ENCODE assay signal across 24 mouse cellular contexts in the genomic region with DNA sequence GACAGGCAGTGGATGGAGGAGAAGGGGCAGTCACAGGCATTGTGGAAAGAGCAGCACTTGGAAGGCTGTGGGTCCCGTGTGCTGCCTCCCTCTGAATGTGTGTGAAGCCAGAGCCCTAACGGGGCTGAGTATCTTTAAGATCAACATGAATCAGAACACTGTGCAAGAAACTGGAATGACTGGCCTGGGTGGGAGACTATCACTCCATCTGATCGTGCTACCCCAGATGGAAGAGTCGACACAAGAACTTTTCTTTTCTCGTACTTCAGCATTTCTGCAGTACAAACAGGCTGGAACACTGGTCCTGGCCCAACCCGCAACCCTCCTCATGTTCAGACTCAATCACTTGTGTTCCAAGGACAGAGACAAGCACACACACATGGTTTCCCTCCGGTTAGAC. TPM values are rescaled to one million over a fixed set of nuclear protein-coding genes. Genes with fewer than 3 reads are reported as not detected.
DNase-seq lines count a peak whose midpoint lies in the region; ATAC-seq and TF ChIP-seq lines count a peak whose summit lies in the region.
"Had no signal": no experiment of that assay in that cellular context is flagged by ENCODE, and none has a peak within 500 bp of the region (broad histone marks: within the 10 kb centered on the region; RNA-seq: fewer than 3 reads in every experiment).

No protein-coding gene starts in this region.

- no peak for DNase-seq in layer of hippocampus, adult 2 months (ENCODE audit: low spot score in 2 of 2)
- no peak for DNase-seq in layer of hippocampus, postnatal 10 days (ENCODE audit: low spot score in 2 of 2)
- DNase-seq in midbrain, embryonic 11.5 days (ENCODE audit: low spot score, missing footprints): peak; percentile 73
- DNase-seq in urinary bladder, postnatal 14 days (ENCODE audit: low spot score): peak; percentile 61
- no peak for DNase-seq in urinary bladder, adult 2 months (ENCODE audit: low spot score)
- DNase-seq in urinary bladder, postnatal 36 days (ENCODE audit: low spot score in 2 of 2): peak; percentile 42 to 52
- no peak for DNase-seq in urinary bladder, postnatal 25 days (ENCODE audit: low spot score)
- DNase-seq: adrenal gland, adult 2 months; adrenal gland, adult 8-10 months; adrenal gland, postnatal 10 days; adrenal gland, postnatal 14 days; adrenal gland, postnatal 25 days; adrenal gland, postnatal 36 days; B cell, adult 2 months; cerebellum, adult 11 months; cerebellum, adult 11-12 months had no signal

- no peak overlapping the region for H3K4me2 ChIP-seq in midbrain, embryonic 11.5 days
- no peak overlapping the region for H3K4me2 ChIP-seq in midbrain, embryonic 15.5 days

- ATAC-seq in midbrain, embryonic 11.5 days (ENCODE audit: low FRiP score): no peak
- no peak for ATAC-seq in midbrain, embryonic 15.5 days (replicated peaks)
- ATAC-seq: activated CD4-positive, CD25-positive, alpha-beta regulatory T cell, adult 4 months; CD4-positive, CD25-positive, alpha-beta regulatory T cell, adult 4 months; Patski had no signal

- 0 out of 2 replicates have a peak, but pooled peaks cover 4% of the 10 kb centered on the region for H3K27me3 ChIP-seq in midbrain, embryonic 11.5 days (ENCODE audit: control insufficient read depth, insufficient read depth, low read length)
- H3K27me3 ChIP-seq in midbrain, embryonic 15.5 days (replicated peaks): peaks cover 9% of the 10 kb centered on the region; the same call in 1 of the 2 replicates
- H3K27me3 ChIP-seq: CH12.LX had no signal

- TF ChIP-seq CTCF in layer of hippocampus, adult 2 months (conservative IDR thresholded peaks at IDR 0.05): no peak

- H3K27ac ChIP-seq in layer of hippocampus, adult 2 months: 0 out of 2 replicates have a peak overlapping the region, but pooled peaks have one; percentile 7
- H3K27ac ChIP-seq in midbrain, embryonic 11.5 days (ENCODE audit: low read depth, low read length): no peak overlapping the region
- H3K27ac ChIP-seq in midbrain, embryonic 15.5 days: no peak overlapping the region

- no peaks in the 10 kb centered on the region for H3K9me3 ChIP-seq in midbrain, embryonic 11.5 days (ENCODE audit: control insufficient read depth, low read length)
- H3K9me3 ChIP-seq in midbrain, embryonic 15.5 days: no peaks in the 10 kb centered on the region
- H3K9me3 ChIP-seq: G1E had no signal

- no peaks in the 10 kb centered on the region for H3K4me1 ChIP-seq in midbrain, embryonic 11.5 days (ENCODE audit: control insufficient read depth, insufficient read depth, low read length)
- H3K4me1 ChIP-seq in midbrain, embryonic 15.5 days: peaks cover 9% of the 10 kb centered on the region

- no peak overlapping the region for H3K4me3 ChIP-seq in layer of hippocampus, adult 2 months
- no peak overlapping the region for H3K4me3 ChIP-seq in midbrain, embryonic 11.5 days (ENCODE audit: low read depth, low read length)
- H3K4me3 ChIP-seq in midbrain, embryonic 15.5 days: no peak overlapping the region

- WGBS in midbrain, embryonic 11.5 days: 90% methylated on average over 7 of the region's 7 CpGs
- 95% methylated on average over 7 of the region's 7 CpGs for WGBS in midbrain, embryonic 15.5 days

- no peaks in the 10 kb centered on the region for H3K36me3 ChIP-seq in midbrain, embryonic 11.5 days (ENCODE audit: control insufficient read depth, insufficient read depth, low read length)
- H3K36me3 ChIP-seq in midbrain, embryonic 15.5 days (replicated peaks): no peaks in the 10 kb centered on the region
- H3K36me3 ChIP-seq: G1E had no signal

- no peak overlapping the region for H3K9ac ChIP-seq in midbrain, embryonic 11.5 days (ENCODE audit: low read length)
- no peak overlapping the region for H3K9ac ChIP-seq in midbrain, embryonic 15.5 days

RNA-seq across cellular contexts. Expression of a gene that starts 2.2 kb away (rescaled TPM):
- total RNA-seq in layer of hippocampus, adult 2 months (2021): 1 to 10 TPM; 1.3 to 1.7 TPM
- total RNA-seq in layer of hippocampus, postnatal 10 days (2021): under 1 TPM; 0.58 to 0.59 TPM
- polyA plus RNA-seq in midbrain, embryonic 11.5 days (2014; fragmentation: Nextera tagmentation; extraction: Ambion mirVana): 1.0 and 1.4 TPM in 2 replicates
- 0.43 TPM in 2 replicates for polyA plus RNA-seq in midbrain, embryonic 15.5 days (2015; fragmentation: Nextera tagmentation; extraction: Ambion mirVana)
- 40.3 and 48.3 TPM in 2 replicates for polyA plus RNA-seq in urinary bladder, adult 2 months (2012; rRNA removed)
- total RNA-seq: adrenal gland, adult 18-20 months; adrenal gland, adult 2 months; adrenal gland, postnatal 14 days; adrenal gland, postnatal 36 days; G1E; MEL had no signal
- polyA plus RNA-seq: G1E, Patski had no signal

Comparison
In these comparisons a context has a peak if more than half of its experiments do, and no peak if none do; other contexts are left out.
1. DNase-seq: peak in midbrain, embryonic 11.5 days (single experiment), urinary bladder, postnatal 14 days (single experiment) and urinary bladder, postnatal 36 days (2 of 2); none in layer of hippocampus, adult 2 months (0 of 2), layer of hippocampus, postnatal 10 days (0 of 2), urinary bladder, adult 2 months (single experiment) and urinary bladder, postnatal 25 days (single experiment).
2. RNA of a gene that starts 2.2 kb away (polyA plus RNA-seq): 40.3 to 48.3 TPM in urinary bladder, adult 2 months; 1.0 to 1.4 TPM in midbrain, embryonic 11.5 days and 0.43 TPM in midbrain, embryonic 15.5 days; every median in the first group is over 10 times any median in the second.